Mouse (Mus musculus): ENCODE measurements at regions not wholly inside any gene's neighbourhood (a gene's known extent, or its start where the extent isn't known, plus 50 kb on each side); places are given as distances from the start of the nearest gene placed in this dataset.
"Not testable (repeated sequence)": the region's sequence is repeated elsewhere in the genome, so short reads cannot be mapped to it uniquely, and the experiment has no call there.

DNA sequence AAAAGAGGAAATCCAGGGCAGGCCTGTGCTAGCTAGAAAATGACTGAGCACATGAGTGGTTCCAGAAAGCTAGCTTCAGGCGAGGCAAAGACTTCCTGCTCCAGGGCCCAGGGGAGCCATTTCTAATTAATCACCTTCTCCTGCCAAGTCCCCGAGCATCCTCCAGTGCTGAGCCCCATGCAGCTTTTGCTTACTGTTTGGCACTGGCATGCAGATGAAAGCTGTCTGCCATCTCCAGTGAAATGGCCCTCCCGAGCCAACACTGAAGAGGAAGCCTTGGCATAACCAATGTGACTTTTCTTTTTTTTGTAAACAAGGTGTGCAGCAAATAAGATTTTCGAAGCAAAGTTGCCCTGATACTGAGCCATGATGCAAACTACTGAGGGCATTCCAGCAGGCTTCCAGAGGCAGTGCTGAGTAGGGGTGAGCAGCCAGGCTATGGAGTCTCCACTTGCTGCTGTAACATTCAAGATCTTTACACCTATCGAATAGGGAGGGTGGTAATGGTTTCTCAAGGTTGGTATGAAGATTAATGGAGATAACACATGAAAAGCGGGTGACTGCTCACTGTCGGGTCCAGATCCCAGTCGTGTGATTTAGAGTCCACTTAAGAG is 125.4 kb upstream of the Immp2l start:
- peak; percentile 7 for DNase-seq

DNA sequence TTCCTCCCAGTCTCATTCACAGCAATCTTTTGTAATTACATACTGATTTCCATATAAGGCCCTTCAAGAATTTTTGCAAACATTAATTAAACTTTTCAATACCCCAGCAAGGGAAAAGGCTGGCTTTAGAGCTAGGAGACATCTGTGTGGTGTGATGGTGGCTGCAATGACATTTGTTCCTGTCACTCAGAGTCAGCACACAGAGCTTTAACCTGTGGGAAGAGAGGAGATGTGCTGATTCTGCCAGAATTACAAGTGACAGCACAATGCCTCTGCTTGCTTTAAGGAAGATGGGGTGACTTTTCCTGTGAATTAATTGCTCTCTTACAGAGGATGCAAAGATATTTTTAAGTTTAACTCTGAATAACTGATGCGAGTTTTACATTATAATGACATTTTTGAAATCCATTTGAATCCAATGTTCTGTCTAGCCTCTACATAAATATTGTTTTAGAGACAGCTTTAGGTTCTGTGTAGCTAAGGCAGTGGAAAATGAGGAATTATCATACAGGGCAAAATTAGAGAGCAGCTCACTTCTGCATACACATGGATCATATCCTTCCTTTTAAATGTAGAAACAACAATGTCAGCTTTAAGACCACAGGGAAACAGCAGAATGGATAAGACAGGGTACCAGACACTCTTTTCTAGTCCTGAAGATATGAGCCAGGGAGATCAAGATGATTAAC is 118.1 kb upstream of the Immp2l start:
- DNase-seq = no peak

DNA sequence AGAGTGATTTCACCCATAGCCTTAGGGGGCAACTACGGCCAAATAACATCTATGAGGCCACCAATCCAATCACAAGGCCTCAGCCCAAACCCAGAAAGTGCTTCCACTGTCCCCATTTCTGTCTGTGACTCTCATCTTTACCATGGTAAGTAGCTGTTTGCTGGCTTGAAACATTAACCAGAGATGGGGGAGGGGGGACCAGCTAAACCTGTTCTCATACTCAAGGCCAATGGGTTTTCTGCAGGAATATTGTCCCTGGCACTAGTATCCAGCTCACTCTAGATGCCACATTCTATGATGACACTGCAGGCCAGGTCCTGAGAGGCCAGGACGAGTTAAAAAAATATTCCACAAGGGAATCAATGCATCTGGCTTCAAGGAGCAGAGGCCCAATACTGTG is 117.1 kb upstream of the Immp2l start:
- peak; percentile 2 for DNase-seq

DNA sequence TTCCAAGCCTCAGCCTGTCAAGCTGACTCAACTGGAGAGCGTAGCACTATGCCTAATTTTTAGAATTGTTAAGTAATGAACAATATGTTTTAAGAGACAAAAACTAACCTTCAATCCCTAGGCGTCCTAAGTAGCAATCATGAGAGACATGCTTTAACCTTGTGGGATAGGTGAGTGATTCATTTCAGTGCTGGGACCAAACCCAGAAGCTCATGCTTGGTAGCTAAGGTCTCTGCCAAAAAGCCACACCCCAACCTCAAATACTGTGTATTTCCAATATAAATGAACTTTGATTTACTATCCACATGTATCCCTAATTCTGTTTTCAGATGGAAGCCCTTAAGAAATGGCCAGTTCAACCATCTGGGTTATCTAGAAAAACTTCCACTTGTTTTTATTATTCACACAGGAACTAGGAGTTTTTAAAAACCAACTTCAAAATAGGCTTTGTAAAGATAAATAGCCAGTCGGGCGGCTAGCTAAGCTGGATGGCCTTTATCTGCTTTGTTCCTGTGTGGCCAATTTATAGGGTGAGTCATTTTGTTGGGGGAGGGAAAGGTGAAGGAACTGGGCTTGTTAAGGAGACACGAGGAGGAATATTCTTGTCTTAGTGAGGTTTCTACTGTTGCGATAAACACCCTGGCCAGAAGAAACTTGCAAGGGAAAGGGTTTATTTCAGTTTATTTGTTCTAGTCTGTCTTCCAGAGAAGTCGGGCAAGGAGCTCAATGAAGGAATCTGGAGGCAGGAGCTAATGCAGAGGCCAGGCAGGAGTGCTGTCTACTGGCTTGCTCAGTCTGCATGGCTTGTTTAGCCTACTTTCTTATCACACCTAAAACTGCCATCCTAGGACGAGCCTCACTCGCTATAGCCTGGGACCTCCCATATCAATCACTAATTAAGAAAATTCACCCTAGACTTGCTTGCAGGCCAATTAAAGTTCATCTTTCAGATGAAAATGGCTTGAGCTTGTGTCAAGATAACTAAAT is 114.8 kb upstream of the Immp2l start:
- no peak for DNase-seq

DNA sequence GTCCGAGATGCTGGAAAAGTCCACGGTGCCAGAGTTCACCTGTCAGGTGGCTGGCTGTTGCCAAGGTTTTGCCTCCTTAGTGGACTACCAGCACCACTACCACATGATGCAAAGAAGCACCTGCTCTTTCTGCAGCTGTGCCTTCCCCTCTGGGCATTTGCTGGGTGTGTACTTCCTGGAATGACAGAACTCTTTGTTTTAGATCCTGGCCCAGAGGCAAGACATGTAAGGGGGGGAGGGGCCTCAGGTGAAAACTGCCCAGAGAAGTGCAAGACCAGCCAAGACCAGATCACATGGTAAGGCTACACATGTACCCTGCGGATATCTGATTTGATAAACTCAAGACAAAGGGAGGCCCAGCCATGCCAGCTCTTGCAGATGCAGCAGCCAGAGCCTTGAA is 106.4 kb upstream of the Immp2l start:
- DNase-seq = no peak

DNA sequence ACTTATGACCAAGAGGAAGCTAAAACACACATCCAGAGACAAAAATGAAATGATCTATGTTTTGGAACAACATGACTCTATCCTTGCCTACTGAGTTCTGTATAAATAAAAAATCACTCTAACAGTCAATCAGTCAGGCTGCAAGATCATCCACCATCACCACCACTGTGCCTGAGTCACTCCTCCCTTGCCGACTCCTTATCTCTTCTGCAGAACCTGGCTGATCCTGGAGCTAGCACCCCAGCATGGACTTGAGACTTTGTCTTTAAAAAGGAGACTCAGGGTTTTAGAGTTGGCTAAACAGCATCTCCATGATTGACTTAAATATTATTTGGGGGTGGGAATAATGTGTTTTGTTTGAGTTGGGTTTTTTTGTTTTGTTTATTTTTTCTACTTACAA is 101.9 kb upstream of the Immp2l start:
- no peak for DNase-seq

DNA sequence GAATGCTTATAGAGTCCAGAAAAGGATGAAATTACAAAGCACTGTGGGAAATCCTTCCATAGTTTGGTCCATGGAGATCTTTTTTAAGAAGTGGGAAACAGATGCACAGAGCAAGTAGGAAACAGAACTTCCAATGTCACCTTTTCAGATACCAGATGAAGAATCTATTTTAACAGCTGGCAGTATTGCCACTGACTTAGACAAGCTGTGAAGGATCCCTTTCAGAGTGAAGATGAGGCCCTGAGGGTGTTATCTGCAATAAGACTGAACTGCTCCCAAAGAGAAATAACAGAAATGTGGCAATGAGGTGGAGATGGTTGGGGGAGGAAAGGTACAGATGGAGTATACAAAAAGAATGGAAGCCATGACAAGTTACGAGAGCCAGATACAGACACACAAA is 97.2 kb upstream of the Immp2l start:
- DNase-seq = no peak

DNA sequence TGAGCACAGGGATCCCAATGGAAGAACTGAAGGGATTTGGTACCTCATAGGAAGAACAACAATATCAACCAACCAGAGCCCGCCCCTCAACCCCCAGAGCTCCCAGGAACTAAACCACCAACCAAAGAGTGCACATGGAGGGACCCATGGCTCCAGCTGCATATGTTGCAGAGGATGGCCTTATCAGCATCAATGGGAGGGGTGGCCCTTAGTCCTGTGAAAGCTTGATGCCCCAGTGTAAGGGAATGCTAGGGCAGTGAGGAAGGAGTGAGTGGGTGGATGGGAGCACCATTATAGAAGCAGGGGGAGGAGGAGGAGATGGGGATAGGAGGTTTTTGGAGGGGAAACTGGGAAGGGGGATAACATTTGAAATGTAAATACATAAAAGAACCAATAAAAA is 94.5 kb upstream of the Immp2l start:
- DNase-seq = not testable (repeated sequence)

DNA sequence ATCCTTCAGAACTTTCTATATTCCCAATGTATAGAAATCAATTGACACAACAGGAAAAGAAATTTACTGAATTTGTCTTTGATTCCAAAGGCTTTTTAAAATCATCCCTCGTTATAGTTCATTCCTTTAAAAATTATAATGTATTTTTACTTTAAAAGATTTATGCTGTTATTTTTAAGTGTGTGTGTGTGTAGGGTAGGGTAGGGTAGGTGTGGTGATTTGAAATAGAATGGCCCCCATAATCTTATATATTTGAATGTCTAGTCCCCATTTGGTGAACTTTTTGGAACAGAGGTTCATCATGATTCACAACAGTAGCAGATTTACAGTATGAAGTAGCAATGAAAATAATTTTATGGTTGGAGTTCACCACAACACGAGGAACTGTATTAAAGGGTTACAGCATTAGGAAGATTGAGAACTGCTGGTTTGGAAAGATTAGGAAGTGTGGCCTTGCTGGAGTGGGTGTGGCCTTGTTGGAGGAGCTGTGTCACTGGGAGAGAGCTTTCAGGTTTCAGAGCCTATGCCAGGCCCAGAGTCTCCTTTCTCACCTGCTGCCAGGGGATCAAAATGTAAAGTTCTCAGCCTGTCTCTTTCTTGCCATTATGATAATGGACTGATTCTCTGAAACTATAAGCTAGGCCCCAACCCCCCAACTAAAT is 88.7 kb upstream of the Immp2l start:
- DNase-seq = no peak

DNA sequence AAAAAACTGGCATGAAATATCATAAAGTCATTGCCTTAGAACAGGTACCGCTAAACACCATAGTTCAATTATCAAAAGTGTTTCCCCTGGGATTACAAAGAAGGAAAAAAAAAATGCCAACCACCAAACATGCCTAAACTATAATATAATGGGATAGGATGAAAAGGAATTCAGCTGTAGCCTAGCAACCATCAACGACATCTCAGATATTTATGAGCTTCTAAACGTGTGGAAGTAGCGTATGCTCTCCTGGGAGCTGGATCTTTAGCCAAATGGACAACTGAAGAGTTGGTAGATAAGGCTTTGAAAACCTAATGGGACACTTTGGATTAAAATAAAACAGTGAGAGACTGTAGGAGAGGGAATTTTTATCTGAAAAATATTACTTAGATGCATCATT is 86.9 kb upstream of the Immp2l start:
- DNase-seq = no peak

DNA sequence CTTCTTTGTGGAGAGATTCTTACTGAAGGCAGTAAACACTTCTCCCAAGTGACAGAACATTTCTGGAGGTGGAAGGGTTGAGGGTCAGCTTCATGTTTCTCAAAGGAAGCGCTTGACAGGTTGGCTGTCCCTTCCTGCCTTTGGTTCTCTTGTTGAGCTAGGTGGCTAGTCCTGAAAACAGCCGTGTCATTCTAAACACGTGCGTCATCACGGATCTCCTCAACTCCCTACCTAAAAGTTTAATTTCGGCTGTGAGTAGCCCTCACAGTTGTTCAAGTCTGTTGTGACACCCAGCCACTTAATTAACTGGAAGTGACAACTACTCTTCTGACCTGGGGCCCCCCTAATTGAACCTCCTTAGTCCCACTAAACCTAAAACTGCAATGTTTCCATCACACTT is 77.0 kb upstream of the Immp2l start:
- DNase-seq = no peak

DNA sequence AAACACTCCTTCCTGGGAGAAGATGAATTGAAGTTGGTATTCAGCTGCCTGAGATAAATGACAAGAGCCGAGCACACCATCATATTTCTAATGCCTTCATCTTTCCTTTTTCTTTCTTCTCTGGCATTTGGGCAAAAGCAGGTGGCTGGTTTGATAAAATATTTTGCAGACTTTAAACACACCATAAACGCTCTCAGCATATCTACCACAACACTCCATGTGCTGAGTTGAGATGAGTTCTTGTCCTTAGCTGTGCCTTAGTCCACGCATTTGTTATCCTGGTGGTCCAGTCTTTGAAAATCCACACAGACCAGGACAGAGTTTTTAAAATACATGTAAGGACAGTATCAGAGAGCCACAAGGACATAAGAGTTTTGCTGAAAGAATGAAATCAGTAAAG is 74.3 kb upstream of the Immp2l start:
- no peak for DNase-seq

DNA sequence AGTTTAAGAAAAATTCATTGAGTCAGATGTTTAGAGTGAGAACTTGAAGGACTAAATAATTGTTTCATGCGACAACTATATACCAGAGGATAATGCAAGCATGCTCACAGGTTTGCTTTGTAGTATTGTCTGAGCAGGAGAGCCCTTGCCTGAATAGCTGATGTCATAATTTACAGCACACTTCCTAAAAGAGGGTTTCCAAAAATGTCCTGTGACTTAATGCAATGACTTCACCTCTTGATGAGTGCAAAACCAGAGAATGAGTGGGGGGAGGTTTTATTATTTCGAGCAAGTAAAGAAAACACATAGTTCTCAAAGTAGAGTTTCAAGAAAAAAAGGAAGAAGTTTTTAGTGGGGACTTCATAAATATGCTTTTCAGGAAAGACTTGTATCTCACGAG is 65.4 kb upstream of the Immp2l start:
- DNase-seq = no peak

DNA sequence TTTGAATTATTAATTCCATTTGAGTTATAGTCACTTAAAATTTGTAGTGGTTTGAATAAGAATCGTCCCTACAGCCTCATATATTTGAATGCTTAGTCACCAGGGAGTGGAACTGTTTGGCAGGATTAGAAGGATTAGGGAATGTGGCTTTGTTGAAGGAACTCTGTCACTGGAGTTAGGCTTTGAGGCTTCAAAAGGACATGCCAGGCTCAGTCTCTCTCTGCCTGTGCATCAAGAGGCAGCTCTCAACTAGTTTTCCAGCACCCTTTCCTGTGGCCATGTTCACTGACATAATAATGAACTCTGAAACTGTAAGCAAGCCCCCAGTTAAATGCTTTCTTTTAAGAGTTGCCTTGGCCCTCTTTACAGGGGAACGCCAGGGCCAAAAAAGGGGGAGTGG is 58.9 kb upstream of the Immp2l start:
- no peak for DNase-seq

DNA sequence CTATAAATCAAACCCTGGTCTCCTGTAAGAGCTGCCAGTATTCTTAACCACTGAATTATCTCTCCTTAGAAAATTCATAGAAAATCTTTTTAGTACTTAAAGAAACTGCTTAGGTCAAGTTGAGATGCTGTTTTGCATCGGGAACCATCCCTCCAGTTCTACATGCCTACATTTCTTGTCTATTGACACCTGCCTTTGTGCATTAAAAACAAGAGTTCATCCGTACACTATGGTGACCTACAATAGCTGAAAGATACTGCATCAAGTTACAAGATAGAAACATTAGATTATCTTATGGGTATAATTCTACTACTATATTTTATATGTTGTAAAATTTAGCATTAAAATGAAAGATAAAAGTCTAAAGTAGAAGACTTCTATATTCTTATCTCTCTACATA is 57.6 kb upstream of the Immp2l start:
- DNase-seq = no peak

DNA sequence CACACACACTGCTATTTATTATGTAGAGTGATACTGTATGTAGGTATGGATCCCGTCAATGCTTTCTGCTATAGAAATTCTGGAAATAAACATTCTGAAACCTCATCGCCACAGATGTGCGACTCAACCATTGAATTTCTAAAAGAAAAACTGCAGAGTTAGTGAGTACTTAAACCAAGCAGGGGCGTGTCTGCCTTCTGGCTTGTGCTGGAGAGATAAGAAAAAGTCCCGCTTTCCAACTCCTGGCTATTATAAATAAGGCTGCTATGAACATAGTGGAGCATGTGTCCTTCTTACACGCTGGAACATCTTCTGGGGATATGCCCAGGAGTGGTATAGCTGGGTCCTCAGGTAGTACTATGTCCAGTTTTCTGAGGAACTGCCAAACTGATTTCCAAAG is 57.2 kb upstream of the Immp2l start:
- DNase-seq = not testable (repeated sequence)

DNA sequence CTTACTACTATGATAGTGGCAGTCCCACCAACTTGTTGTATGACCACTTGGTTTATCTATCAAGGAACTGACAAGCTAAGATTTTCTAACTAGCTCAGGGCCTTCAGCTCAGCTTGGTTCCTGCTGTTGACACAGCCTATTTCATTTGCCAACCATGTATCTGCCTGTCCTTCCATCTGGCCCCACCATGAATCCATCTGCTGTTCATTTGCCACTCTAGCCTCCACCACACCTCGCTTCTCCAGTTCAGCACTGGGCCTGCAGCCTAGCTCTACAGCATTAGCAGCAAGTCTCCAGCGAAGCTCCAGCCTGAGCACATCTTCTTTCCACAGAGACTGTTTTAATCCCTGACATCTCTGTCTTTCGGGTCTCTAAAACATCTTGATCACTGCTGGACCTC is 51.0 kb upstream of the Immp2l start:
- no peak for DNase-seq
